Mouse (Mus musculus) mouse embryonic stem cell (cell line): ENCODE data around the gene Igf2r.

Experiments used
- in situ Hi-C, 2 experiments: fragments of 300-500 bp; cut with MboI; formaldehyde crosslinking; loops; 1 replicate in 1 of 2; 3 replicates in 1 of 2; pipeline ENCODE4 v1.14.3; 2019 to 2020; ENCODE audit warnings: low sequenced_read_pairs in 2 of 2, low pct_unique_long_range_greater_than_20kb in 1 of 2, mixed read lengths in 1 of 2; ENCODE audit not compliant: unreplicated experiment in 1 of 2

Gene Igf2r

GRCm38 (mm10) chr17:12655826-12656225 is 113.6 kb downstream of the Igf2r start:
- in situ Hi-C loops, result loop anchor here in 1 of 2 experiments (10.0 kb wide), 1 partner anchor 121 kb away; no protein-coding TSS in a partner anchor

DNA sequence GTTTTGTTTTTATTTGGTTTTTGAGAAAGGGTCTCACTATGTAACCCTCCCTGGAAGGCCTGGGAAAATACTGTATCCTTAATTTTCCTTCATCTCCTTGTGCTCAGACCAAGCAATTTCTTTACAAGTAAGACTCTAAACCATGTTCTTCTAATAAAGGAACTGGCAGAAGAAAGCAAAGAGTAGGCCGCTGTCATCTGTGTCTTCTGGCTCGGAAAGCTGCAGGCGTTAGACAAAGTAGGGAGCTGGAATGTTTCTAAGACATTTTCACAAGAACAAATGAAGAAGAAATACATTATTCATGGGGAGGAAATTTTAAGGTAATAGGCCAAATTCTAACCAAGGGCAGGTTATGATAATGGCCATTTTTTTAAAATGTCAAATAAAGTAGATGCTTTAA is 115.4 kb downstream of the Igf2r start:
- in situ Hi-C loops, result loop anchor here in 1 of 2 experiments (10.0 kb wide), 1 partner anchor 119 kb away; no protein-coding TSS in a partner anchor

DNA sequence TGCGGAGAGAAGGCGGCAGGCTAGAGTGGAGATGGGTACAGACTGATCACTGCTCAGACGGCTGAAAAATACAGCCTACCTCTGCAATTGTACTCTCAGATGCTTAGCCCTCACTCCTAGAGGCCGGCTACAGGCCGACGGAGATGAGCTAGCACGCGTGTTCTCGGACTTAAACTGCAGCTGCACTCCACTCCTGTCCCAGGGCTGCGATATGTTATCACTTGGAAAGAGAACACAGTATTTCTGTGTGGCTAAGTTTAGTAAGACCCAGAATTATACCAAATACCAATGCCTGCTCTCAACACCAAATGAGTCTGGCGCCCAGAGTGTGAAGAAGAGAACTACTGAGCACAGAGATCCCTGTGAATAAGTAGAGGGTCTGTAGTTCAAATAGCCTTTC is 116.9 kb downstream of the Igf2r start:
- in situ Hi-C loops, result loop anchor here in 1 of 2 experiments (10.0 kb wide), 1 partner anchor 118 kb away; no protein-coding TSS in a partner anchor

GRCm38 (mm10) chr17:12645461-12645860 is 124.0 kb downstream of the Igf2r start:
- in situ Hi-C loops, result no loop called here

GRCm38 (mm10) chr17:12641087-12641486 is 128.4 kb downstream of the Igf2r start:
- in situ Hi-C loops, result no loop called here

DNA sequence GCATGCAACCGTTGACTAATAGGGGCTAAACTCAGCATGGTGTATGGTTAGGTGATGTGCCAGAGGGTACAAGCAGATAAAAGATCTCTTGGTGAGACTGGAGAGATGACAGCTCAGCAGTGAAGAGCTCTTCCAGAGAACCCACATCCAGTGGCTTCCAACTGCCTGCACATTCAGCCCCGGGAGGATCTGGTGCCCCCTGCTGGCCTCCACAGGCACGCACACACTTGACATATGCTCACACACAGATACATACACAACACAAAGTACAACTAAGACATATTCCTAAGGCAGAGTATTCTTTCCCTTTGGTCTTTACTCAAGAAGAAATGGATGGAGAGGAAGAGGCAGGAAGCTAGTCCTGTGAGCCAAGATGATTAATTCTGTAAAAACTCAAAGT is 129.9 kb downstream of the Igf2r start:
- in situ Hi-C loops, result no loop called here

DNA sequence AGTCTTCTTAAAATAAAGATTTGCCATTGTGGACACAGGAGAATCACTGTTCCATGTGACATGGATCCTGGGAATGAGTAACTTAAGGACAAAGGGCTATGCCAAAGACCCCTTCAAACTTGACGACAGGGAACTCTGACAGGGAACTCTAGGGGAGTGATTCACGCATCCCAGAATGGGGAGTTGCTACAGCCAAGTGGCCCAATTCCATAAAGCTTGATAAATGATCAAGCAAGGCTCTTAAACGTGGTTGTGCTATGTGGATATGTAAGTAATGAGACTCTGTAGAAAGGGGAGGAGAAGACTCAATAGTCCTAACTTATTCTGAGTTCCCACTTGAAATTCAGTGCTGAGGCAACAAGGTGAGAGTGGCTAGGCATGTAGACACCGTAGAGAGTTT is 134.7 kb downstream of the Igf2r start:
- in situ Hi-C loops, result no loop called here
